Mouse (Mus musculus) ovary, postnatal 14 days (tissue): ENCODE data around the gene Ppfibp1.

ENCODE experiments used
- DNase-seq: peaks from one replicate; pipeline ENCODE4 v3.0.0; 2022; ENCODE audit warnings: low spot score

Ppfibp1 gene

DNA sequence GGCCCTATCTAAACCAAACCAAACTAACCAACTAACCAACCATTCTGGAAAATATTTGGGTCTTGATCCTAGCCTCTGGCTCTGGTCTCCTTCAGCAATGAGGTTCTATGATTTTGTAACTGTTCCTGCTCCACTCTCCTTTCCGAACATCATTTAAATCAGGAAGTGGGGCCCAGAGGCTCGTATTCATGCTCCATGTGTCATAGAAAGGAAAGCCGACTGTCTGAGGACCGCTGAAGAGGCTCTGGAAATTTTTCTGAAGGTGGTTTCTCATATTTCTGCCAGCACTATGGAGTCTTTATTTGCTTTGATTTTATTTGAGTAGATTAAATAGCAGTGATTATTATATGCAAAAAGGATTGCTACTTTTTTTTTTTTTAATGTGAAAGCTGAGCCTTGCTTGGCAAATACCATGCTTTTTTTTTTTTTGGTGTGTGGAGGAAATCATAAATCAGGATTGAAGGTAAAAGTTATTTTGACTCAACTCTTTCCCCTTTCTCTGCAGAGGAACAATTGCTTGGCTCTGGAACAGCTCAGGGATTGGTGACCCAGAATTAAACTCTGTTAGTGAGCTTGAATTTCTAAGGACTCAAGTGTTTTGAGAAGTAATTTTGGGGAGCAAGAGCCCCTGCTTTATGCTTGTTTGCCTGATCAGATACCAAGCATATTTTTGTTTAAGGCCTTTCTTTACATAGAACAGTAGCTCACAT is 25.4 kb downstream of the Ppfibp1 start:
- no peak for DNase-seq

DNA sequence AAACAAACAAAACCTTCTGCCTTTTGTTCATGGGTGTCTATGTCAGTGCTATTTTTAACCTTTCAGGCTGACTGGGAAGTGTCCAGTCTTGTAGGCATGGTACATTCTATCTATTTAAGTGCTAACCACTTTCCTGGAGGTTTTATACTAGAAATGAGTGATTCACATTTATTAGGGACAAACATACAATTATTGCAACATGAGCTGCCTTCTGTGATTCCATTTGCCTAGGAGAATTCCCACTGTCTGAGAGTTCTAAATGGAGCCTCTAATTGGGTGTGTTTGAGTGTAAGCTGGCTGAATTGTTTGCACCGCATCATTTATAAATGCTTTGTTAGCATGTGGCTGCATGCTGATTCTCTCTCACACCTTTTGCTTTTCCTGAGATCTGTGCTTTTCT is 27.5 kb downstream of the Ppfibp1 start:
- DNase-seq: no peak

DNA sequence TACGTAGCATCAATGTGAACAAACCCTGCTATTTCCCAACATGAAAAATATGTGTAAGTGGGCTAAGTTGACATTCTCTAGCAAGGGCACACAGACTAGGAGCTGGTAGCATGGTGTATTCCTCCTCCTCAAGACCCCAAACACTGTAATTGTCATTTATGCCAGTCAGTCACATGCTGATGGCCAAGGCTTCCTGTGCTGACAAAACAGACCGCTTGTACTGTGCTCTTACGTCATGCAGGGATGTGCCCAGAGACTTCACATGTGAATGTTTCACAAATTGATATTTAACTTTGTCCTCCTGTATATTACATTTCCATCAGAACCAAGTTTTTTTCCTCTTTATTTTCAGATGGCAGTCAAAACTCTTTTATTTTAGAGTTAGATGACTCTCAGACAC is 29.1 kb downstream of the Ppfibp1 start:
- no peak for DNase-seq

DNA sequence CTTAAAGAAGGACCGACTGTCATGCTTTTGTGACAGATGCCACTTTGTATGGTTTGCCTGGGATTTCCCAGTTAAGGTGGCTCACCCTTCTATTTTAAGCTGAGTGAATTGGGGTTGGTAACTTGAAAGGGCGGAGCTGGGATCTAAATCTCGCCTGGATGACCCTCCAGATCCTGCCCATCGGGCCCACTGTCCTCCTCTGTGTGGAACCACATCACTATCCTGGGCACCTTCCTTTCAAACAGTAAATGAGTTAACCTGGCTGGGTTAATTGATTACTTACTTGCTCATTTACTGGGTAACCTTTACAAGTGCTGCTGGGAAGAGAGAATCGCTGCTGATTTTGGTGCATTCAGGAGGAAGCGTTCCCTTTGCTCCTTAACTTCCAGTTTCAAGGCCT is 30.1 kb downstream of the Ppfibp1 start:
- no peak for DNase-seq

DNA sequence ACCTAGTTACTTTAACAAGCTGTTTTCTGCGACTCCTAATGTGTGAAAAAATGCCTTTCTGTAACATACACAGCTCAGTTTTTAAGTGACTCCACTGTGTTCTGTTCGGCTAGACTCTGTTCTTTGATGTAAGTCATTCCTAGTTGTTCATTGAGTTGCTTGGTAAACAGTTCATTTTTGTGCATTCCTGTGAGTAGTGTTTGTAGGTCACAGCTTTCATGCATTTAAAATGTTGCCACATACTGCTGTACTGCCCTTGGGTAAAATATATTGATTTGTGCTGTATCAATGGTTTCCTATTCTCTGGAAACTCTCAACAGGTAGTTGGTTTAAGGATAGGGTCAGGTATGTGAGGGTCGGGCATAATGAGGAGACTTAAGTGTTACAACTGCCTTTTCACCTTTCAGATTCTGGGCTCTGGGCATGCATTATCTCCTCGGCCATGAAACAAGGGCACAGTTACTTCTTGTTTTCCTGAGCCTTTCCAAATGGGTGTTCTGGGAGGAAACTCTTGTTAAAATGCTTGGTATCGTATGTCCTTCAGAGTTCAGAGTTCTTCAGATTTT is 38.2 kb downstream of the Ppfibp1 start:
- no peak for DNase-seq

DNA sequence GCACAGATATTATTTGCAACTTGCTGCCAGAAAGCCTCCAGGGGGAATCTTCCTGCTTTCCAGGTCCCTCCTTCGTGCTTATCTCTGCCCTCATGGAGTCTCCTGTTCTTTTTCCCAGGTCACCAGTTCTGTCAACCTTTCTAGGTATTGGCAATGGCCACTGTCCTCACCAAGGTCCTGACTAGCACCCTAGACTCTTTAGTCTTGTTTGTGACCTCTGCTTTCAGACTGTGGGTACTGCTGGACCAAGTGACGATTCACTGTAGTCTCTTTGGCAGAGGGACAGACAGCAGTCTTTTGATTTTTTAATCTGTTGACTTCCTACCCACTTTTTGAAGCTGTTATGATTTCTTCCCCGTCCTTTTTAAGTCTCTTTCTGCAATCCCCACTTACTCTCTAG is 39.8 kb downstream of the Ppfibp1 start:
- DNase-seq: no peak

DNA sequence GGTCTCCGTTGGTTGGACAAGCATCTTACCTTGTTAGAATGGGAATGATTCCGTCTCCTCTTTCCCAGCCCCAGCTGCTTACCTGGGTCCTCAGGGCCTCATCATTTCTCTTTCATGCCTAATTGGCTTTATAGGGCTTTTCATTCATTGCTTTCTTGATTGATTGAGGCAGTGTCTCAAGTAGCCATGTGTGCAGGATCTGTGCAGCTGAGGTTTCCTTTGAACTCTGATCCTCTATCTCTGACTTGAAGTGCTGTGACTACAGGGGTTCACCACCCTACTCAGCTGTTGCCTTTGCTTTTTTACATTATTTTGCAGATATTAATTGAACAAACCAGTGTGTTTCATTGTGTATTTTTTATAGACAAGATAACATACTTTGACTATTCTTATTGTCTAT is 40.7 kb downstream of the Ppfibp1 start:
- no peak for DNase-seq

DNA sequence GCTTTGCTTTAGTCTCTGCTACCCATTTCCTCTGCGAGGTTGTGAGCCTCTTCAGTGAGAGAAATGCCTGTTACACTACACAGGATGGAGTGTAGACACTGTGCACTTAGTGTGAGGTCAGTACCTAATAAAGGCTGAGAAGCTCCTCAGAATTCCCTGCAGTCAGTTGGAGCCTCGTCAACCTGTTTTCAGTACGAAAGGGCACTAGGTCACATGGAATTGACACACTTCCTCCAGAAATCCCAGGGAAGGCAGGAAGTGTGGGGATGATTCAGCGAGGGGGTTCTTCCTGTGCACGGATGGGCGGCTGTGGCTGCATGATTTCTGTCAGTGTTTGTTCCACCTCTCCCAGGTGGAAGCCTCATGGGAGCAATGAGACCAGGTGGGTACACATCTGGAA is 44.8 kb downstream of the Ppfibp1 start:
- DNase-seq: no peak

DNA sequence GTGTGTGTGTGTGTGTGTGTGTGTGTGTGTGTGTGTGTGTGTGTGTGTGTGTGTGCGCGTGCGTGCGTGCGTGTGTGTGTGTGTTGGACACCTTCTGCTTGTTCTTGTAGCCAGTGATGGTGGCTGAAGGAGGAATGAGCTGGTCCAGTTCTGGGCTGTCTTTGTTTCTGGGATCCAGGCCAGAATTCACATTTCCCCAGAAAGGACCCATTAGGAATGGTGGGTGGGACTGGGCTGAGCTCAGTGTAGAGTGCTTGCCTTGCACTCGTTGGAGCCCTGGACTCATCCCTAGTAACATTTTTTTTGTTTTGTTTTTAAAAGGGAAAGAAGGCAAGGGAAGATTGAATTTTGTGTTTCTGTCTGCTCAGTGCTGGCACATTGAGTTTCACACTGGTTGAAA is 47.7 kb downstream of the Ppfibp1 start:
- no peak for DNase-seq

DNA sequence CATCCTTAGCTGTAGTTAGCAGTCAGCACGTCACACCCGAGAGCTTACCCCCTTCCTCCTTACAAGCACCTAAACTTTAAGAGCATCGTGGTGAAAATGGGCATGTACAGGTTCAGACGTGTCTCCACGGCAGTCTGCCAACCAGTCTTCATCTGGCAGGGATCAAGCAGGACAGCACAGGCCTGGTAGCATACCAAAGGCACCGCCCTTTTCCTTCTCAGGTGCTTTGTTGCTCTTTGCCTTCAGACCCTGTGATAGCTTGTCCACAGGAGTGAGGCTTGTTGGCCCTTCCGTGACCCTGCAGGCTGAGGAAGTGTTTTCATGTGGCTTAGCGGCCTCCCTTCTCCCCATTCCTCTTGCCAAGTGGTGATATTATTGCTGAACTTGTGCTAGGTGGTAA is 50.7 kb downstream of the Ppfibp1 start:
- no peak for DNase-seq

DNA sequence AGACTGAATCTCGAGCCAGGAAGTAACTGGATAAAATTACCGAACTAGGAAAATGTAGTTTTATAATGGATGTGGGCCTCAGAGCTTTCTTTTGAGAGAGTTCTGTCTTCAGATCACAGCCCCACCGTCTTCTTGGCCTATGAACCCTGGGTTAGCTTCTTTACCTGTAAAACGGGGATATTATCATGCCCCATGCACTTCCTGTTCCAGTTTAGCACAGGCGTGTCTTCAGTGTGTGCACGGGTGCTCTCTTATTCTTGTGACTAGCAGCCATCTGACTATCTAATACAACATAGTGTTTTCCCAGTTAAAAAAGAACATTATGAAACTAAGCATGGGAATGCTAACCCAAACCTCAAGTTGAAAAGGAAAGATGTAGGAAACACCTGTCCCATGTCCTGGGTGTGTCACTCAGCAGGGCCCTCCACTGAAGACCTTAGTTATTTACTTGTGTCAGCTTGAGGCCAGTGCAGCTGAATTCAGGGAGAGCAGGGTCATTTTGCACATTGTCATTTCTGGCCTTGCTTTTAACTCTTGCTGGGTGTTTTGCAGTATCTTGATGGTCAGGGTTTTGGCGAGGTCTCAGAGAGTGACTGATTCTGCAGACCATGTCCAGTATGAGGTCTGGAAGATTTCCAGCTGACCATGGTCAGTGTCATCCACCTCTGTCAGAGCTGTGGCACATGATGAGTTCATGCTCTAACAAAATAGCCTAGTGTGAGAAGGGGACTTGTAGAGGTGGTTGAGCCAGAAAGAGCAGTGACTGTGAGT is 53.4 kb downstream of the Ppfibp1 start:
- no peak for DNase-seq

DNA sequence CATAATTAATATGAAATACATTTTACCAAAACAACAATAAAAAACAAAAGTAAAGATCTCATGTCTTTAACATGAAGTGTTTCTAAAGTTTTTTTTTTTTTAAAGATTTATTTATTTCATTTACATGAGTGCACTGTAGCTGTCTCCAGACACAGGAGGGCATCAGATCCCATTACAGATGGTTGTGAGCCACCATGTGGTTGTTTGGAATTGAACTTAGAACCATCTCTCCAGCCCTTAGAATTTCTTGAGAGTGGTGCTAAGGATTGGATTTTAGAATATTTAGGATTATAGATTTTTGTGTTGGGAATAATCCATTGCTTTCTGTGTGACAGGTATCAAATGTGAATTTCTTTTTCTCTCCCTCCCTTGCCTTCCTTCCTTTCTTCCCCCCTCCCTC is 55.7 kb downstream of the Ppfibp1 start:
- DNase-seq: no peak

DNA sequence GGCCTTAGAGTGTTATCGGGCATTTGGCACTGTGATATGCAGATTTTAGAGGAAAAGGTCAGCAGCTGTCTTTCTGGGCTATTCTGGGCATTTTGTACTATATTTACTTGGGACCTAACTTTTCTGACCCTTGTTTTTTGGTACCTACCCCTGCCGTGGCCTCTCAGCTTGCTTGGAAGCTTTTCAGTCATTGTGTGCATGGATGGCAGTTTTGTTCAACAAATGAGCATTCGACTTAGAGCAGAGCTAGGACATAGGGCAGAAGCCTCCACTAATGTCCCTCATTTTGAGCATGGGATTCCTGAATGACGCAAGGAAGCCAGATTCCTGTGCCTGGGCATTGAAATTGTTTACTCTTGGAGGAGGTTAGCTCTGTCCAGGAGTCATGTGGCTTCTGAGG is 56.5 kb downstream of the Ppfibp1 start:
- no peak for DNase-seq

DNA sequence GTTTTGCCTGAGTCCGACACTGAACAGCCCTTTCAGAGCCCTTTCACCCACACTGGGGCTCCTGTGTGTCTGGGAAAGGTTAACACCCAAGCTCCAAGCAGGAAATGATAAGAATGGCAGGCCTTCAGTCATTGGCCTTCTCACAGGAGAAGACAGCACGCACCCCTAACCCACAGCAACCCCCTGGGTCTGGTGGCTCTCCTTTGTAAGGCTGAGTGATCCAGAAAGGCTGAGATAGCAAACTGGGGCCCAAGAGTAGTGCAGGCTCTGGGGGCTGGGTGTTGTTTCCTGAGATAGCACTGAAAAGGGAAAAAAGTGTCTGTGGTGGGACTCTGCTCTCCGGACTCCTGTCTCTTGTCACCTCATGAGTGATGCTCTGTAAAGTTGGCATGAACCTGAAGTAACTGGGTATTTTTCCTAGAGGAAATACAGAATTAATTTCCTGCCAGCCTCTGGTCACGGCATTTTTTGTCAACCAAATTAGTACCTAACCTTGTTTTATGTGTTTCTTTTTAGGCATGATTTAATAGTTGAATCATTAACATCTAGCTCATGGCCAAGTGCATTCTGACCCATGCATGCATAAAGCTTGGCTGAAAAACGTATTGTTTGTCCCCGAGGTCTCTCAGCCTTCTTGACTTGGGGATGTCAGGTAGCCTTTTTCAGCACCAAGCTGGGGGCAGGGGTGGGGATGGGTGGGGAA is 58.2 kb downstream of the Ppfibp1 start:
- no peak for DNase-seq

DNA sequence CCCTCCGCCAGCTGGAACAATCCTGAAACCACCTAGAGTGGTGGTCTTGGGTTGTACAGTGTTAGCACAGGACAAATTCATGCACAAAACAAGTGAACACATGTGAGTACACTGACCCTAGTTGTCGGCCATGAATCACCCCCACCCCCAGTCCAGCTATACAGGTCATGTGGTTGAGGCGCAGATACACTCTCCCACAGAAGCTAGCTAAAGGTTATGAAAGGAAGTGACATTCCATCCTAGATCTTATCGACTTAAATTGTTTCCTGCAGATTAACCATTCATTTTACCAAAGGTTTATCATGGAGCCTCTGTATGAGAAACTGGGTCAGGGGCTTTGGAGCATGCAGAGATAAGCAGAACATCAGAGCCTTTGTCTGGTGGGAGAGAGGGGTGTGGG is 58.9 kb downstream of the Ppfibp1 start:
- no peak for DNase-seq

DNA sequence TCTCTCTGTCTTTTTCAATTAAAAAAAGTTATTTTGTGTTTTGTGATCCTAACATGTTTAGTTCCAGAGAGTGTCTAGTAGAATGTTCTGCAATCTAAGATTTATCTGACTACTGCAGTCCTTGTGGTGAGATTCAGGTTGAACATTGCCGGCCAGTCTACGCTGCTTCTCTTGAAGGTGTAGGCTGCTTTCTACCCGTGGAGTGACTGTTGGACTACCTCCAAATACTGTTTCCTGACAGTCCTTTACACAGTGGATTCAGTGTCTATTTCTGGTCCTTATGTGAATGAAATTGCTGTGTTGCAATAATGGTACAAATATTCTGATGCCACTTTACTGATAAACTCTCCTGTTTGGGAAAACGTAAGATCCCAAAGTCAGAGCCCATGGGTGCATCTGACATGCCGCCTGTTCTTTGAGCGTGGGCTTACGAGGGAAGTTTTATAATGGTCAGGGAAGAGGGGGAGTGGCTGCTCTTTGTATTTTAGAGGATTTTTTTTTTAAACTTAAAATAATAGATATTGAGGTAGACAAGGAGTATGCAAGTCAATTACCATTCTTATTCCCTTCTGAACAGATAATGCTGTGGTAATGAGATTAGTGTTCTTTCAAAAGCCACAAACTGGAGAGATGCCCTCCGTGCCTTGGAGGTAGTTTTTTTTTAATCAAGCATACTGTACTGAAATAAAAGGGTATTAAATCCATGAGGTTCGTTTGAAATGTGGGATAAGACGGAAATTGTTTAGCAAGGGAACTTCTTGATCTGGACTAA is 61.6 kb downstream of the Ppfibp1 start:
- DNase-seq: no peak

DNA sequence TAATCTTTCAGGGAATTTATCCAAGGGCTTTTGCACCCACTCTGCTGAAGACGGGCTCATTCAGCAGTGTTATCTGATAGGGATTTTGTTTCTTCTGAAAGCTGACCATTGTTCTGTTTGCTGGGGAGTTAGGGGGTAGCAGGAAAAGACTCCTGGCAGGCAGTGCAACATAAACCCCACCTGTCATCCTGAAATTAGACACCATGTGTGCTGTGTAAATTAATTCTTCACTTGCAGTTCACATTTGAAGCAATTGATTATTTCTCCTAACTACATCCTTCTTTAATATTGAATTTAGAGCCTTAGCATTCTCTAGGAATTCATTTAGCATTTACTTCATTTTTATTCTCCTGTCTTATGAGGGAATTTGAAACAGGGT is 62.2 kb downstream of the Ppfibp1 start:
- no peak for DNase-seq

DNA sequence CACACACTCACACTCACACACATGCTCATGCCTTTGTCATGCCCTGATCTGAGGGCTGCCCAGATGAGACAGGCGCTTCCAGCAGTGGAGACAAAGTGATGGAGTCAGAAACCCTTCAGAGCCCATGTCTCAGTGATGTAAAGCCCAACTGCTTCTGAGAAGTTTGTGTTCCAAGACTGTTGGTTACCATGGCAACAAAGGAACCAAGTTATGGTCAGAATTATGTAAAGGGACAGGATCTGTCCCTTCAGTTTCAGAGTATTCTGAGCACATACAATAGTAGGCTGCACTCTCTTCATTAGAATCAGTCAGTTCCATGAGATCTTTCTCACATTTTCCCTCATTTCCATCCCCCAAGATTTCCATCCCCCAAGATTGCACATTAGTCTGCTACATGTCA is 66.0 kb downstream of the Ppfibp1 start, which contains the start of gene 1700034J05Rik:
1700034J05Rik (minus strand) TSS at position 165 of the 400 bp plus-strand sequence.
- DNase-seq: no peak

DNA sequence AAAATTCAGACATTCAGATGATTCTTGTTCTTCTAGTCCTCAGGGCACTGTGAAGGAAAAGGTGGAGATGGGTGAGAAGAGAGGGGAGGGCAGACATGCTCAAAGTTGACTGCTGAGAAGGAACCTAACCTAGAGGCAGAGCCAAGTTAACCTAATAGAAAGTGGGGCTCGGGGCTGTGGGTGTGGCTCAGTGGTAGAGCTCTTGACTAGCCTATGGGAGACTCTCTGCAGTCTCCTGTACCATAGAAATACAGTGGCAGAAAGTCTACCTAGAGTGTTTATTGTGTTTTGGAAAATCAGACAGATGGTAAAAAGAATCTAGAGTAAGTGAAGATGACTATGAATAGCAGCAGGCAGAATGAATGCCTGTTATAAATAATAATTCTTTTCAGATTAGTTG is 67.2 kb downstream of the Ppfibp1 start:
- no peak for DNase-seq

DNA sequence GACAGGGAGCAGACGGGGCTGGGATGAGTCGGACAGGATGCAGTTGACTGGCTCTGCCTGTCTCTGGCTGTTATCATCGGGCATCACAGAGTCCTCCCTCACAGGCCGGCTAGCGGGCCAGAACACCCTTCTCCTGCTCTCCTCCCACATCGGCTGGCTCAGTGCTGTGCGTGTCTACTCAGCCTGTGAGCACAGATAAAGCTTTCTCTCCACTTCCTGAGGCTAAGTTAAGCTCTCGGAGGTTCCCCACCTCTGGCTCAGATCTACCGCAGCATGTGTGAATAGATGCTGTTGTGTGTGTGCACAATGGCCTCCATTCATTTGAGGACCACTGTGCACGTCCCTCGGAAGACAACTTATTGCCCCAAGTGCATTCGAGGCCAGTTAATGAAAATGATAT is 67.6 kb downstream of the Ppfibp1 start:
- no peak for DNase-seq

DNA sequence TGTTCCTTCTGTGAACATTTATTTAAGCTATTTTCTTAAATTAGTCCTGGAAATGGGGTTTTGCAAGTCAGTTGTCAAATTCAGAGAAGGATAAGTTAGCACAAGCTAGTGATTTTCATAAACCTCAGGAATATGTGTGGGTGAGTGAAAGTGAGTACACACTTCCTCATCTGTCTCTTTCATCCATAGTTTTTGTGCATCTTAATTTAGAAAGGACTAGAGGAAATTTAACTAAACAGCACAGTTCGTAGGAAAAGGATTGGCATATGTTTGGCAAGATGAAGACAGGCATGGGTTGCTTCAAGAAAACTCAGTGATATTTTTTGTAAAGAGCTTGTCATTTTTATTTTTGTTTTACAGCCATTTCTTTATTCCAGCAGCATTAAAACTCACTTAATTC is 68.7 kb downstream of the Ppfibp1 start:
- DNase-seq: no peak

DNA sequence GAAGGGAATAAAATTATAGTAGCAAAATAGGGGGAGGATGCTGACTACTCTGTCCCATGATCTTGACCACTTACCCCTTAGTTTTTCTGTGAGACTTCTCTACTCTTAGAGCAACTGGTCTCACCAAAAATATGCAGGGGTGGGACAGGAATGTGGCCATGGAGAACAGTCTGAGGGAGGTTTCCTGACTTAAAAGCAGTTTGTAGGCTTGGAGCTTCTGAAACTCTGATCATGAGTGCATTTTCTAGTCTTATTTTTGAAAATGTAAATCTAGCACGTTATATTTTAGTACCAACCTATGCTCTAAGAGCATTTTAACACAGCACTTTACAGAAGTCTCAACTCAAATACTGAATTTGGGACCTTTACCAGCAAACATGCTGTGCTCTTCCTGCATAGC is 70.4 kb downstream of the Ppfibp1 start:
- no peak for DNase-seq
